Mouse (Mus musculus) urinary bladder, postnatal 4 days (tissue): ENCODE results near the gene Cxcr2.

Source experiments
- DNase-seq, 2 experiments: peaks; one replicate each; pipeline ENCODE4 v3.0.0; 2021 to 2022; ENCODE audit warnings: low spot score in 2 of 2

Gene Cxcr2

GRCm38 (mm10) chr1:74197726-74198470, 44.1 kb downstream of the Cxcr2 start:
- no peak for DNase-seq

- no peak for DNase-seq
These were observed 45.3 kb downstream of the Cxcr2 start for GRCm38 (mm10) chr1:74199046-74199445.

DNA sequence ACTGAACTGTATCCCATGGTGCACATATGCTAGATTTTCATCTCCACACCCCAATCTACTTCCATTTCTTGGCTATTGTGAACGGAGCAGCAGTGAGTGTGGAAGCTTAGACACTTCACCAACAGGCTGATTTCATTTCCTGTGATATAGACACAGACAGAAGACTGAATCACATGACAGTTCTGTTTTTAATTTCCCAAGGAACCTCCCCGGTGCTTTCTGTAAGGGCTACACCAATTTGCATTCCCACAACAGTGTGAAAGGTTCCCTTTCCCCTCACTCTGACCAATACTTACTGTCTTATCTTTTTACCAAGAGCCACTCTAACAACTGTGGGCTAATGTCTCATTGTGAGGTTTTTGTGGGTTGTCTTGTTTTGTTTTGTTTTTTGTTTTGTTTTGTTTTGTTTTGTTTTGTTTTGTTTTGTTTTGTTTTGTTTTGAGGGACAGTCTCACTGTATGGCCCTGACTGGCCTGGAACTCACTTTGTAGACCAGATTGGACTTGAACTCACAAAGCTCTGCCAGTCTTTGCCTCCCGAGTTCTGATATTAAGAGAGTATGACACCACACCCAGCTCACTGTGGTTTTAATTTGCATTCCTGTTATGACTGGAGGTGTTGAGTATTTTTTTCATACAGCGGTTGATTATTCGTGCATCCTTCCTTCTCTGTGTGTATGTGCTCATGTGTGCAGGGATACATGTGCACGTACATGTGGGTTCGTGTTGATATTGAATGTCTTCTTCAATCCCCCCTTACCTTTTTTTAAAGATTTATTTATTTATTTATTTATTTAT, 47.5 kb downstream of the Cxcr2 start:
- DNase-seq = no peak

- DNase-seq = no peak
These were observed 49.7 kb downstream of the Cxcr2 start for GRCm38 (mm10) chr1:74203457-74203856.

GRCm38 (mm10) chr1:74205881-74206280, 52.1 kb downstream of the Cxcr2 start:
- DNase-seq = no peak

GRCm38 (mm10) chr1:74206642-74207041, 52.9 kb downstream of the Cxcr2 start:
- DNase-seq = no peak

DNA sequence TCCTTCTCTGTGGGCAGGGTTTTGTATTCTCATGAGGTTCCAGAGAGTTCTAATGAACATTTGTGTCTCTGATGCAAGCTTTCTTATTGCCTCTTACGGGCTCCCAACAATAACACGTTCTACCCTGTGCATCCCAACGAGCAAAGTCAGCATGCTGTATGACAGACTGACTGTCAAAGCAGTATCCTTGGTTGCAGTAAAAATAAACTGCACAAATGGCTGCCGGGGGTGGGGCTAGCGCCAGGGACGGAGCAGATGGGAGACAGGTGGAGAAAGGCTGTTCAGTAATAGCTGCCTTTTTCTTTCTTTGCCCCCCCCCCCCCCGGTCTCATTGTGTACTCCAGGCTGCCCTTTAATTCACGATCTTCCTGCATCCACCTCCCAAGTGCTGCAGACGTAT, 54.1 kb downstream of the Cxcr2 start:
- no peak for DNase-seq

DNA sequence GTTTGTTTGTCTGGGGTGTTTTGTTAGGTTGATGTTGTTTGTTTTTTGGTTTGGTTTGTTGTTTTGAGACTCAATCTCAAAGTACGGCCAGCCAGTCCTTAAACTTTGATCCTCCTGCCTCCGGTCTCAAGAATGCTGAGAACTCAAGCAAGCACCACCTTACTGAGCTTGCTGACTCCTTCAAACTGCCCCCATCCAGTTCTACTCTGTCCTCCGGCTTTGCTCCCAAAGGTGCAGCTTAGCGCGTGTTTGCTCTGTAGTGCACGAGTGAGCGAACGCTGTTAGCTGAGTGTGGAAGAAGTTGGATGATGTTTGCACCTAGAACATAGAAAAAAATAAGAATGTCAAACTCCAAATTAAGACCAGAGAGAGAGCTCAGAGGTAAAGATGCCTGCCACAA, 55.2 kb downstream of the Cxcr2 start:
- no peak for DNase-seq
